Mouse (Mus musculus) macrophage (primary cell): ENCODE results near the gene Maml3. TPM values are rescaled to one million over a fixed set of nuclear protein-coding genes. Genes with fewer than 3 reads are reported as not detected.
A peak's percentile ranks its signal among the peaks of the same experiment; 100 is the strongest.

Experiments used
- H3K27ac ChIP-seq: fragments of 350-480 bp; formaldehyde crosslinking; 2 replicates; pipeline ENCODE4 v1.9.0; 2021
- H3K36me3 ChIP-seq: fragments of 350-480 bp; formaldehyde crosslinking; 2 replicates; pipeline ENCODE4 v1.9.0; 2021; ENCODE audit errors: inconsistent target
- H3K4me3 ChIP-seq: fragments of 350-480 bp; formaldehyde crosslinking; 2 replicates; pipeline ENCODE4 v1.9.0; 2021; ENCODE audit errors: inconsistent target
- H3K79me2 ChIP-seq: fragments of 350-480 bp; formaldehyde crosslinking; 2 replicates; pipeline ENCODE4 v1.9.0; 2021; ENCODE audit errors: inconsistent target
- WGBS: methylation state at CpG from one replicate; pipeline ENCODE4 v1.1.7; 2026; ENCODE audit warnings: inconsistent platforms; ENCODE audit not compliant: missing documents; 5-methylcytosine and 5-hydroxymethylcytosine counted together
- polyA plus RNA-seq: library from polyadenylated mRNA; stranded (reverse); fragments of 250-400 nt; gene quantifications from 3 replicates; pipeline ENCODE4 v1.2.4, GENCODE M21; 2018; ENCODE audit warnings: inconsistent platforms

Gene Maml3
- polyA plus RNA-seq, 1 experiment from 2014 or later: 0.72 TPM

GRCm38 (mm10) chr3:52102601-52103530 lies 2.0 kb downstream of the Maml3 start:
- peak overlapping the region; percentile 76 for H3K27ac ChIP-seq
- H3K36me3 ChIP-seq: no peaks in the 10 kb centered on the region
- under 1% methylated on average over 48 of the region's 52 CpGs for WGBS
- peak overlapping the region; percentile 69 for H3K4me3 ChIP-seq
- H3K79me2 ChIP-seq: no peaks in the 10 kb centered on the region

DNA sequence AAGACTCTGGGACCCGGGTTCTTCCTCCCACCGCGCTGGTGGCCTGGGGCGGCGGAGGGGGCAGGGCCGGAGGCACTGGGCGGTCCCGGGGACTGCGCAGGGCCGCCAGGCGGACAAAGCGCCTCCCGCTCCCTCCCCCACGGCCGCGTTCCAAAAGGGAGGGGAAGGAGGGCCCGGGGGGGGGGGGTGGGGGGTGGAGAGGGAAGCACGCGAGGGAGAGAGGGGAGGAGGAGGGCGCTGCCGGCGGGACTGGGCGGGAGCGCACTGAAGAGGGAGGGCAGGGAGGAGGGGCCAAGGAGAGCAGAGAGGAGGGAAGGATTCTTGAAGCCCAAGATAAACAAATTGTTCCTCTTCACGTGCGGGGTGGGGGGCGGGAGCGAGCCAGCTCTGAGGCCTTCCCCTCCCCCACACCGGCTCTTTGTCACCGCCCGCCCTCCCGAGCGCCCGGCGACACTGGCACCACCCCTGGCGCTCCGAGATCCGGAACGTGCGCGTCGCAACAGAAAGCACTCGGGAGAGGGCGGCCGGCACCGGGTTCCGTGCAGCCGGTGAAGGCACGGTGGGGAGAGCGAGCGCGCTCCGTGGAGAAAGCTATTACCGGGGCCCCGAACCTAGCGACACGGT lies 2.8 kb downstream of the Maml3 start:
- H3K4me3 ChIP-seq: peak overlapping the region; percentile 69
- no peaks in the 10 kb centered on the region for H3K36me3 ChIP-seq
- H3K79me2 ChIP-seq: no peaks in the 10 kb centered on the region
- peak overlapping the region; percentile 84 for H3K27ac ChIP-seq
- 1% methylated on average over 37 of the region's 57 CpGs for WGBS

DNA sequence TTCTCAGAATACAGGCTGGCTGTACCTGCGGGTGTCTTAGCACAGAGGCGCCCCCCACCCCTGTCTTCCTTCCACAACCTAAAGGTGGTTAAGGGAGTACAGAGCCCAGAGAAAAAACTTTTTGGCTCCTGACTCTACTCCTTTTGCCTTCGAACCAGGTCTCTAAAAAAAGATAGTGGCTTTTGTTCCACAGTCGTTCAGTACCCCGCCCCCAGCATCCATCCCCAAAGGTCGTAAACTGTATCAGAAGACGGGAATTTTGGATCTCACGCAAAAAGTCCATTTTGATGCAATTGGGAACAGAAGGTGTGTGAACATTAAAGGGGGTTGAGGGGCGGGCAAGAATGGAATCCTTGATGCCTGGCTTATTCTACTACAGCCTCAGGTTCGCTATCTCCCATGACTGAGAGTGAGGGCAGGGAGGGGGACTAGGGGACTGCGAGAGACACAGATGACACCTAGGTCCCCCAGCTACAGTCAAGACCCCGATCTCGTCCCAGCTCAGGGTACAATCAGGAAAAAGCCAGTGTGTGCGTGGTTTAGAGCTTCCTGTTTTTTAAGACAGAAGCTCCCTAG lies 3.4 kb downstream of the Maml3 start:
- Histone ChIP-seq H3K4me3 (peak overlapping the region; percentile 50), H3K27ac (peak overlapping the region; percentile 84)
- WGBS: 9% methylated on average over 14 of the region's 14 CpGs

GRCm38 (mm10) chr3:52100926-52101325 lies 4.0 kb downstream of the Maml3 start:
- Histone ChIP-seq H3K36me3 (no peaks in the 10 kb centered on the region), H3K4me3 (no peak overlapping the region), H3K27ac (0 out of 2 replicates have a peak overlapping the region, but pooled peaks have one; percentile 84), H3K79me2 (no peaks in the 10 kb centered on the region)
- WGBS: 78% methylated on average over 9 of the region's 9 CpGs

More for the DNA sequence above, 3.4 kb downstream of the Maml3 start:
- no peaks in the 10 kb centered on the region for H3K79me2 ChIP-seq
- H3K36me3 ChIP-seq: no peaks in the 10 kb centered on the region

DNA sequence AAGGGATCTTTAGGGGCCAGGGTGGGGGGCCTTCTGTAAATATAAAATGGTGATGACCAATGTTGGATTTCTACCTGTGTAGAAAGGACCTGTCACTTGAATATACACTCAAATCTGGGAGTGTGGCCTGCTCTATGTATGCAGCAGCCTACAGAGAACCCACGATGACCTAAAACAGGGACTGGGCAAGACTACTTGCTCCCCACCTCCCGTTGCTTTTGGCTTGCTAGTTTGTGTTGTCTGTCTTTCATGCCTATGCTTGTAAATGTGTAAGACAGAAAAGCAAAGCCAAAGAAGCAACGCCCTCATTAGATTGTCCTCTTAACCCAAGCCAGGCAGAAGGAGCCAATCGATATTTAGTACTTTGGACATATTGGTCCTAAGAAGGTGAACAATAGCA lies 4.6 kb downstream of the Maml3 start:
- 89% methylated on average over 4 of the region's 4 CpGs for WGBS
- H3K4me3 ChIP-seq: no peak overlapping the region

DNA sequence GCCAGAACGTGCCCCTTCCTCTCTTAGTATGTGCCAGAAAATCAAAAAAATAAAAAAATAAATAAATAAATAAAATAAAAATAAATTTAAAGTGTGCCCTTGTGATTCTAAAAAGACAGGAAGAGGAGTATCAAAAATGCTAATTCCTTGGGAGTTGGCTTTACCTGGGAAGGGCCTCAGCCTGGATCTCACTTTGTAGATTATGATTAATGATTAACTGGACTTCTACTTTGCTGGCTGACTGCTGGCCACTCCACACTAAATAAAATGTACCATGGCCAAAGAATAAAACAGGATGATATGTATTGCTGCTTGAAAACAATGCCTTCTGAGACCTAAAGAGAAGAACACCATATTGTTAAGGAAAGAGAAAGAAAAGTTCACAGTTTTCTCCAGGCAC lies 5.6 kb downstream of the Maml3 start:
- 100% methylated on average over 1 of the region's 1 CpGs for WGBS
- H3K27ac ChIP-seq: no peak overlapping the region

More for the DNA sequence above, 4.6 kb downstream of the Maml3 start:
- Histone ChIP-seq H3K36me3 (no peaks in the 10 kb centered on the region), H3K27ac (no peak overlapping the region), H3K79me2 (no peaks in the 10 kb centered on the region; the same call in 1 of the 2 replicates)

GRCm38 (mm10) chr3:52091261-52091797 lies 13.5 kb downstream of the Maml3 start:
- no peaks in the 10 kb centered on the region for H3K36me3 ChIP-seq
- H3K4me3 ChIP-seq: no peak overlapping the region
- no peak overlapping the region for H3K27ac ChIP-seq
- H3K79me2 ChIP-seq: no peaks in the 10 kb centered on the region; the same call in 1 of the 2 replicates
- WGBS: 90% methylated on average over 7 of the region's 7 CpGs

More for the DNA sequence above, 5.6 kb downstream of the Maml3 start:
- no peak overlapping the region for H3K4me3 ChIP-seq
- H3K79me2 ChIP-seq: no peaks in the 10 kb centered on the region; the same call in 1 of the 2 replicates
- H3K36me3 ChIP-seq: no peaks in the 10 kb centered on the region

DNA sequence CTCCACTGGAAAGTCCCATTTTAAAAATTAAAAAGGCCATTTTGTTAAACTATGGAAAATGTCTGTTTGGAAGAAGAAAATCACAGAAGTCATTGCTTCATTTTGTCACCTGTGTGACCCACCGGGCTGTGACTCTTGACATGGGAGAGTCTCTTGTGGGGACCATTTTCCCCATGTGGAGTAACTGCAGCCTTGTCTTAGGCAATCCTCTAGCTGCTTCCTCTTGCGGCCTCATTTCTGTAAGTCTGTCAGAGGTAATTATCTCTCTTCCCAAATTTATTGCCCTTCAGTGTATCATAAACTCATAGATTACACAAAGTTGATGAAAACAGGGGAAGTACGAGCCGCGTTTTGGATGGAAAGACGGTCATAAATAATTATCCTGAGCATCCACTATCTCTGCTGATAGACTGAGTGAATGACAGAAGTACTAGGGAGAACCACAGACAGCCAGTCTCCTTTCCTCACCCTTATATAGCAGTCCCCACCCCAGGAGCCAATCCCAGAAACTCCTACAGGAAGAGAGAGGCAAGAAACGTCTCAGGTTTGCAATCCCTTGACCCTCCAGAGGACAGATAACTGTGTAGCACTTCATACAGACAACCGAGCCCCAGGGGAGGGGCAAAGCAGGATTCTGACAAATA lies 14.5 kb downstream of the Maml3 start:
- Histone ChIP-seq H3K36me3 (no peaks in the 10 kb centered on the region), H3K79me2 (no peaks in the 10 kb centered on the region; the same call in 1 of the 2 replicates), H3K4me3 (no peak overlapping the region), H3K27ac (no peak overlapping the region)
- WGBS: 24% methylated on average over 8 of the region's 8 CpGs

DNA sequence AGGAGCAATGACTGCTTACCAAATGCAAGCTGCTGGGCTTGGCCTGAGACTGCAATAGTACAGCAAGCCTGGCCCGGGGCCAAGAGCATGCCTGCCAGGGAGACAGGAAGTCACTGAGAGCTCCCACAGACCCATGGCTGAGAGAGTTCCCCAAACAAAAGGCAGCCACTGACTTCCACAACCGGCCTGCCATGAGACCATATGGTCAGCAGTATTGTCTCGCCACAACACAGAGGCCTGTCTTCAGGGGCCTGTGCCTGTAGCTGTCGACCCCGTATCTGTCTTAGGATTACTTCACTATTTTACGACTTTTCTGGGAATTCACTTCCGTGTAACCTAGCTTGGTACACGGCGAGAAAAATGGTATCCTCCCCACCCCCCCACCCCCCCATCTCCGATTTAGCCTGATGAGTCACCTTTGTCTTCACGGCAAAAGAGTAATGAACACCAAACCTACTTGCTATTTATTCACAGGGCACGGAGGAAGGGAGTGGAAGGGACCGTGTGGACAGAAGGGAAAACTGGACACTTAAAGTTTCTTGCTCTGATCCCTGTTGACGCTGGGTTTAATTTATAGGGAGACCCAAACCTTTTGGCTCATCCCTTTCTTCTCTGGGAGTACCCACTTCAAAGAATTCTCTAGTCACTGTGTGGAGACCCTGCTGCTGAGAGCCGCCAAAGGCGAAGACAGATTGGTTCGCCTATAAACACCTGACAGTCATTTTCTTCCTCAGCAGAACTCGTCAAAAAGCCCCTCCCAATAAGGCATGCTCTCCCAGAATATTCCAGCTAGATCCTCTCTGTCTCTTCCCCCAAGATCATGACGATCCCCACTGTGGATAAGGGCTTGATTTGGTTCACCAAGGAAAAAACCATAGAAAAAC lies 16.2 kb downstream of the Maml3 start:
- no peaks in the 10 kb centered on the region; the same call in 1 of the 2 replicates for H3K79me2 ChIP-seq
- H3K36me3 ChIP-seq: no peaks in the 10 kb centered on the region
- H3K4me3 ChIP-seq: no peak overlapping the region
- 27% methylated on average over 19 of the region's 19 CpGs for WGBS
- H3K27ac ChIP-seq: peak overlapping the region; percentile 70

DNA sequence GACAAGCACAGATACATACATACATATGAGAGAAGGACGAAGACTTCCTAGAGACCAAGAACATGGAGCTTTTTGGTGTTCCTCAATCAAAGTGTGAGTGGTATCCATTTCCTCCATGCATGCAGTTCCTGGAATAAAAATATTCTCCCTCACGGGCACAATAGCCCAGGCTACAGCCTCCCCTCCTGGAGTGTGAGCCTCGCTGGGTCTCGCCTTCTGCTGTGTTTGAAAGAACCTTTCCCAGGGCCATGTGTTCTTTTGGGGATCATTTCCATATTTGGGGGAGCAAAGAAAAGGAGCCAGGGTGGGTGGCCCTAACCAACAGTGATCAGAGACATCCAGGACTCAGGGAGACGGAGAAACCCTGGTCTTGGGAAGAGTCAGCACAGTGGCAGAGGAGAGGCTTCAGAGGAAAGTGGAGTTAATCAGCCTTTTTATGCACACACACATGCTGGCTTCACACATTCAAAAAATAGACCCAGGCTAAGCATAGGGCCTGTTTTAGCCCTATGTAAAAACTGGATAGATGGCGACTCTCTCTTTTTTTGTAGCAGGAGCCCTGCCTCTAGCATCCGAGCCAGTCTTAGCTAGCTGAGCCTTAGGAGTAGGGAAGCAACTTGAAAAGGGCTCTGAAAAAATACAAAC lies 17.1 kb downstream of the Maml3 start:
- Histone ChIP-seq H3K27ac (peak overlapping the region; percentile 70), H3K4me3 (no peak overlapping the region), H3K79me2 (no peaks in the 10 kb centered on the region; the same call in 1 of the 2 replicates), H3K36me3 (no peaks in the 10 kb centered on the region)
- WGBS: 67% methylated on average over 7 of the region's 7 CpGs

- no peak overlapping the region for H3K4me3 ChIP-seq
- WGBS: 100% methylated on average over 2 of the region's 2 CpGs
These were observed 26.1 kb downstream of the Maml3 start for GRCm38 (mm10) chr3:52078763-52079162.

DNA sequence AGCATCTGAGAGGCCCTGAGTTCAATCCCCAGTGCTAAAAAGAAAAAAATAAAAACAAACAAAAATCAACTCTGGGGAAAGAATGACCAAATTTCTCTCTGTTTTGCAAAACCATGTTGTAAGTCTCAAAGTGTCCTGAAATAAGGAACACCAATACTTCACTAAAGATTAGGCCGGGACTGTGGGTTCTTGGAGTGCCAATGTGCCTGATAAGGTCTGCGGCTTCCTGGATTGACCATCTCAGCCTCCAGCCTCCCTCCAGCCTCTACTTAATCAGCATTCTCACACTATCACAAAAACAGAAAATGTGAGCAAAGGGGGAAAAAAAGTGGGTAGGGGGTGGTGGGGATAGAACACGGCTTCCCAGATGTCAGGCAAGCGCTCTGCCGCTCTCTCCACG lies 30.9 kb downstream of the Maml3 start:
- Histone ChIP-seq H3K36me3 (no peaks in the 10 kb centered on the region), H3K27ac (no peak overlapping the region), H3K4me3 (no peak overlapping the region), H3K79me2 (no peaks in the 10 kb centered on the region)
- 85% methylated on average over 6 of the region's 6 CpGs for WGBS

More at GRCm38 (mm10) chr3:52078763-52079162, 26.1 kb downstream of the Maml3 start:
- Histone ChIP-seq H3K36me3 (no peaks in the 10 kb centered on the region), H3K27ac (no peak overlapping the region), H3K79me2 (no peaks in the 10 kb centered on the region)

GRCm38 (mm10) chr3:52071996-52072395 lies 32.9 kb downstream of the Maml3 start:
- no peaks in the 10 kb centered on the region for H3K79me2 ChIP-seq
- H3K4me3 ChIP-seq: no peak overlapping the region
- H3K27ac ChIP-seq: no peak overlapping the region
- WGBS: 94% methylated on average over 5 of the region's 5 CpGs
- H3K36me3 ChIP-seq: no peaks in the 10 kb centered on the region
